Mouse (Mus musculus): Measurements from ENCODE around the gene Usp54. TPM values are rescaled to one million over a fixed set of nuclear protein-coding genes. Genes with fewer than 3 reads are reported as not detected.
"Not testable (repeated sequence)": the region's sequence is repeated elsewhere in the genome, so short reads cannot be mapped to it uniquely, and the experiment has no call there.

The Usp54 gene
- polyA plus RNA-seq, 1 experiment from 2014 or later = 5.4 TPM

- H3K27me3 ChIP-seq (ENCODE audit: control insufficient read depth, insufficient read depth, low read length) = no peaks in the 10 kb centered on the region
- no peak overlapping the region for H3K4me3 ChIP-seq (ENCODE audit: low read depth, low read length)
- ATAC-seq (replicated peaks; ENCODE audit: insufficient number of reproducible peaks, low FRiP score, low TSS enrichment) = no peak
- H3K36me3 ChIP-seq (ENCODE audit: control insufficient read depth, insufficient read depth, low read length) = peaks cover 3% of the 10 kb centered on the region
- H3K27ac ChIP-seq (ENCODE audit: low read depth, low read length) = no peak overlapping the region
- 73% methylated on average over 6 of the region's 6 CpGs for WGBS (ENCODE audit: insufficient replicate concordance)
- H3K9me3 ChIP-seq (replicated peaks; ENCODE audit: control insufficient read depth, low read length) = no peaks in the 10 kb centered on the region
- no peak overlapping the region for H3K9ac ChIP-seq (ENCODE audit: low read depth, low read length)
- no peak overlapping the region for H3K4me2 ChIP-seq
- H3K4me1 ChIP-seq (ENCODE audit: control insufficient read depth, insufficient read depth, low read length) = no peaks in the 10 kb centered on the region
Observed at GRCm38 (mm10) chr14:20578822-20579407, 61.9 kb downstream of the Usp54 start.

GRCm38 (mm10) chr14:20576179-20576578, 64.7 kb downstream of the Usp54 start:
- Histone ChIP-seq H3K4me3 (ENCODE audit: low read depth, low read length) (no peak overlapping the region), H3K36me3 (ENCODE audit: control insufficient read depth, insufficient read depth, low read length) (peaks cover 5% of the 10 kb centered on the region), H3K27me3 (ENCODE audit: control insufficient read depth, insufficient read depth, low read length) (no peaks in the 10 kb centered on the region), H3K27ac (ENCODE audit: low read depth, low read length) (peak overlapping the region; percentile 57; the same call in 1 of the 2 replicates), H3K4me1 (ENCODE audit: control insufficient read depth, insufficient read depth, low read length) (no peaks in the 10 kb centered on the region), H3K4me2 (no peak overlapping the region), H3K9ac (ENCODE audit: low read depth, low read length) (no peak overlapping the region), H3K9me3 (replicated peaks; ENCODE audit: control insufficient read depth, low read length) (no peaks in the 10 kb centered on the region)
- 48% methylated on average over 7 of the region's 7 CpGs for WGBS (ENCODE audit: insufficient replicate concordance)
- ATAC-seq (replicated peaks; ENCODE audit: insufficient number of reproducible peaks, low FRiP score, low TSS enrichment) = no peak

- not testable (repeated sequence) for H3K27me3 ChIP-seq (ENCODE audit: control insufficient read depth, insufficient read depth, low read length); H3K4me2 ChIP-seq; H3K4me3 ChIP-seq (ENCODE audit: low read depth, low read length); H3K9me3 ChIP-seq (replicated peaks; ENCODE audit: control insufficient read depth, low read length); H3K27ac ChIP-seq (ENCODE audit: low read depth, low read length); ATAC-seq (replicated peaks; ENCODE audit: insufficient number of reproducible peaks, low FRiP score, low TSS enrichment); H3K4me1 ChIP-seq (ENCODE audit: control insufficient read depth, insufficient read depth, low read length); H3K9ac ChIP-seq (ENCODE audit: low read depth, low read length)
- H3K36me3 ChIP-seq (ENCODE audit: control insufficient read depth, insufficient read depth, low read length) = peaks cover 12% of the 10 kb centered on the region; the same call in 1 of the 2 replicates
- WGBS (ENCODE audit: insufficient replicate concordance) = 89% methylated on average over 3 of the region's 3 CpGs
Observed at GRCm38 (mm10) chr14:20573196-20573595, 67.7 kb downstream of the Usp54 start.

- H3K4me2 ChIP-seq = no peak overlapping the region
- H3K27ac ChIP-seq (ENCODE audit: low read depth, low read length) = no peak overlapping the region
- H3K4me1 ChIP-seq (ENCODE audit: control insufficient read depth, insufficient read depth, low read length) = no peaks in the 10 kb centered on the region
- no peaks in the 10 kb centered on the region for H3K9me3 ChIP-seq (replicated peaks; ENCODE audit: control insufficient read depth, low read length)
- no peak overlapping the region for H3K9ac ChIP-seq (ENCODE audit: low read depth, low read length)
- no peak overlapping the region for H3K4me3 ChIP-seq (ENCODE audit: low read depth, low read length)
- peaks cover 18% of the 10 kb centered on the region; the same call in 1 of the 2 replicates for H3K36me3 ChIP-seq (ENCODE audit: control insufficient read depth, insufficient read depth, low read length)
- no peaks in the 10 kb centered on the region for H3K27me3 ChIP-seq (ENCODE audit: control insufficient read depth, insufficient read depth, low read length)
- WGBS (ENCODE audit: insufficient replicate concordance) = 76% methylated on average over 9 of the region's 9 CpGs
- ATAC-seq (replicated peaks; ENCODE audit: insufficient number of reproducible peaks, low FRiP score, low TSS enrichment) = no peak
Observed at GRCm38 (mm10) chr14:20565256-20566021, 75.4 kb downstream of the Usp54 start.

GRCm38 (mm10) chr14:20564692-20565091, 76.2 kb downstream of the Usp54 start:
- H3K4me2 ChIP-seq = no peak overlapping the region
- no peaks in the 10 kb centered on the region for H3K27me3 ChIP-seq (ENCODE audit: control insufficient read depth, insufficient read depth, low read length)
- H3K36me3 ChIP-seq (ENCODE audit: control insufficient read depth, insufficient read depth, low read length) = peaks cover 12% of the 10 kb centered on the region; the same call in 1 of the 2 replicates
- no peak for ATAC-seq (replicated peaks; ENCODE audit: insufficient number of reproducible peaks, low FRiP score, low TSS enrichment)
- H3K4me1 ChIP-seq (ENCODE audit: control insufficient read depth, insufficient read depth, low read length) = no peaks in the 10 kb centered on the region
- no peaks in the 10 kb centered on the region for H3K9me3 ChIP-seq (replicated peaks; ENCODE audit: control insufficient read depth, low read length)
- H3K4me3 ChIP-seq (ENCODE audit: low read depth, low read length) = no peak overlapping the region
- WGBS (ENCODE audit: insufficient replicate concordance) = 69% methylated on average over 12 of the region's 12 CpGs
- no peak overlapping the region for H3K9ac ChIP-seq (ENCODE audit: low read depth, low read length)
- no peak overlapping the region for H3K27ac ChIP-seq (ENCODE audit: low read depth, low read length)

- no peak for ATAC-seq (replicated peaks; ENCODE audit: insufficient number of reproducible peaks, low FRiP score, low TSS enrichment)
- Histone ChIP-seq H3K9ac (ENCODE audit: low read depth, low read length) (no peak overlapping the region), H3K27me3 (ENCODE audit: control insufficient read depth, insufficient read depth, low read length) (no peaks in the 10 kb centered on the region), H3K27ac (ENCODE audit: low read depth, low read length) (no peak overlapping the region), H3K4me1 (ENCODE audit: control insufficient read depth, insufficient read depth, low read length) (no peaks in the 10 kb centered on the region), H3K9me3 (replicated peaks; ENCODE audit: control insufficient read depth, low read length) (no peaks in the 10 kb centered on the region), H3K4me3 (ENCODE audit: low read depth, low read length) (no peak overlapping the region), H3K36me3 (ENCODE audit: control insufficient read depth, insufficient read depth, low read length) (peaks cover 11% of the 10 kb centered on the region), H3K4me2 (no peak overlapping the region)
- 87% methylated on average over 5 of the region's 5 CpGs for WGBS (ENCODE audit: insufficient replicate concordance)
Observed at GRCm38 (mm10) chr14:20561897-20562296, 79.0 kb downstream of the Usp54 start.

- Histone ChIP-seq H3K9me3 (replicated peaks; ENCODE audit: control insufficient read depth, low read length) (no peaks in the 10 kb centered on the region), H3K36me3 (ENCODE audit: control insufficient read depth, insufficient read depth, low read length) (0 out of 2 replicates have a peak, but pooled peaks cover 8% of the 10 kb centered on the region), H3K27ac (ENCODE audit: low read depth, low read length) (no peak overlapping the region), H3K4me1 (ENCODE audit: control insufficient read depth, insufficient read depth, low read length) (0 out of 2 replicates have a peak, but pooled peaks cover 5% of the 10 kb centered on the region), H3K4me3 (ENCODE audit: low read depth, low read length) (no peak overlapping the region), H3K27me3 (ENCODE audit: control insufficient read depth, insufficient read depth, low read length) (no peaks in the 10 kb centered on the region), H3K9ac (ENCODE audit: low read depth, low read length) (no peak overlapping the region), H3K4me2 (no peak overlapping the region)
- no peak for ATAC-seq (replicated peaks; ENCODE audit: insufficient number of reproducible peaks, low FRiP score, low TSS enrichment)
- WGBS (ENCODE audit: insufficient replicate concordance) = 76% methylated on average over 2 of the region's 2 CpGs
Observed at GRCm38 (mm10) chr14:20550136-20550535, 90.7 kb downstream of the Usp54 start.

- Histone ChIP-seq H3K4me1 (ENCODE audit: control insufficient read depth, insufficient read depth, low read length) (peaks cover 8% of the 10 kb centered on the region; the same call in 1 of the 2 replicates), H3K27me3 (ENCODE audit: control insufficient read depth, insufficient read depth, low read length) (no peaks in the 10 kb centered on the region), H3K27ac (ENCODE audit: low read depth, low read length) (peak within 1 kb of the TSS; percentile 100), H3K4me3 (ENCODE audit: low read depth, low read length) (peak within 1 kb of the TSS; percentile 86), H3K9ac (ENCODE audit: low read depth, low read length) (peak within 1 kb of the TSS; percentile 93), H3K4me2 (peak within 1 kb of the TSS; percentile 72), H3K9me3 (replicated peaks; ENCODE audit: control insufficient read depth, low read length) (no peaks in the 10 kb centered on the region), H3K36me3 (ENCODE audit: control insufficient read depth, insufficient read depth, low read length) (0 out of 2 replicates have a peak, but pooled peaks cover 6% of the 10 kb centered on the region)
- peak; percentile 84 for ATAC-seq (replicated peaks; ENCODE audit: insufficient number of reproducible peaks, low FRiP score, low TSS enrichment)
- under 1% methylated on average over 29 of the region's 29 CpGs for WGBS (ENCODE audit: insufficient replicate concordance)
Observed at GRCm38 (mm10) chr14:20546415-20546814, 94.4 kb downstream of the Usp54 start, which contains the start of gene Ppp3cb. Ppp3cb (minus strand) TSS chr14:20546573.
